Mouse (Mus musculus) liver, embryonic 11.5 days (tissue): ENCODE data around the gene Morc4. TPM values are rescaled to one million over a fixed set of nuclear protein-coding genes. Genes with fewer than 3 reads are reported as not detected.
A peak's percentile ranks its signal among the peaks of the same experiment; 100 is the strongest.

Source experiments
- ATAC-seq: fragments of 200-750 bp; cut with Nextera tagmentation; replicated peaks from 2 replicates; pipeline ENCODE4 v1.8.0; 2017; ENCODE audit warnings: moderate number of reproducible peaks, mild to moderate bottlenecking, moderate TSS enrichment, moderate library complexity; ENCODE audit not compliant: low FRiP score
- DNase-seq: peaks from one replicate; pipeline ENCODE4 v3.0.0-alpha.2; 2017; ENCODE audit warnings: low spot score
- H3K27ac ChIP-seq: fragments of 300-500 bp; sonication (generic); 2 replicates; pipeline ENCODE4 v1.5.1; 2014; ENCODE audit warnings: mild to moderate bottlenecking, low read depth, low read length, control low read depth
- H3K27me3 ChIP-seq: fragments of 300-500 bp; sonication (generic); replicated peaks from 2 replicates; pipeline ENCODE4 v1.6.1; 2014; ENCODE audit warnings: low read length, mixed read lengths; ENCODE audit not compliant: control insufficient read depth, insufficient read depth
- H3K36me3 ChIP-seq: fragments of 300-500 bp; sonication (generic); 2 replicates; pipeline ENCODE4 v1.6.1; 2014; ENCODE audit warnings: mild to moderate bottlenecking, low read length, moderate library complexity, mixed read lengths; ENCODE audit not compliant: control insufficient read depth, insufficient read depth
- H3K4me1 ChIP-seq: fragments of 300-500 bp; sonication (generic); replicated peaks from 2 replicates; pipeline ENCODE4 v1.6.1; 2014; ENCODE audit warnings: low read length, mixed read lengths; ENCODE audit not compliant: control insufficient read depth, insufficient read depth
- H3K4me2 ChIP-seq: fragments of 300-500 bp; sonication (generic); 2 replicates; pipeline ENCODE4 v1.6.1; 2014; ENCODE audit warnings: mild to moderate bottlenecking, control low read depth, moderate library complexity
- H3K4me3 ChIP-seq: fragments of 300-500 bp; sonication (generic); 2 replicates; pipeline ENCODE4 v1.5.1; 2014; ENCODE audit warnings: low read depth, low read length, control low read depth
- H3K9ac ChIP-seq: fragments of 300-500 bp; sonication (generic); 2 replicates; pipeline ENCODE4 v1.6.1; 2014; ENCODE audit warnings: low read depth, low read length, control low read depth
- H3K9me3 ChIP-seq: fragments of 300-500 bp; sonication (generic); 2 replicates; pipeline ENCODE4 v1.6.1; 2016; ENCODE audit warnings: low read length, inconsistent platforms, mixed read lengths; ENCODE audit not compliant: control insufficient read depth
- WGBS: fragments of 180-500 bp; shearing (Covaris S2); extraction: QIAGEN DNeasy Blood & Tissue Kit; methylation state at CpG from one replicate; pipeline ENCODE4 v1.1.7; 2014; 5-methylcytosine and 5-hydroxymethylcytosine counted together
- polyA plus RNA-seq: library from polyadenylated mRNA; unstranded; fragments of >200 nt; fragmentation: Nextera tagmentation; extraction: Ambion mirVana; gene quantifications from 2 replicates; pipeline ENCODE4 v1.2.1, GENCODE M21; 2014

Morc4 gene
- polyA plus RNA-seq, 1 experiment from 2014 or later: 17.9 TPM

GRCm38 (mm10) chrX:139799953-139800352, 71.5 kb downstream of the Morc4 start:
- no peaks in the 10 kb centered on the region for H3K36me3 ChIP-seq
- no peaks in the 10 kb centered on the region for H3K9me3 ChIP-seq
- ATAC-seq (no peak), DNase-seq (no peak)
- WGBS: 80% methylated on average over 3 of the region's 3 CpGs
- H3K4me2 ChIP-seq: no peak overlapping the region
- no peak overlapping the region for H3K4me3 ChIP-seq
- H3K9ac ChIP-seq: no peak overlapping the region
- no peak overlapping the region for H3K27ac ChIP-seq
- H3K4me1 ChIP-seq: no peaks in the 10 kb centered on the region
- no peaks in the 10 kb centered on the region; the same call in 1 of the 2 replicates for H3K27me3 ChIP-seq

- no peak for ATAC-seq
- Histone ChIP-seq H3K4me3 (no peak overlapping the region), H3K9me3 (no peaks in the 10 kb centered on the region), H3K4me1 (no peaks in the 10 kb centered on the region), H3K27ac (no peak overlapping the region), H3K27me3 (no peaks in the 10 kb centered on the region; the same call in 1 of the 2 replicates), H3K4me2 (no peak overlapping the region), H3K9ac (no peak overlapping the region), H3K36me3 (no peaks in the 10 kb centered on the region)
- WGBS: 80% methylated on average over 9 of the region's 9 CpGs
- no peak for DNase-seq
These were observed 73.6 kb downstream of the Morc4 start for GRCm38 (mm10) chrX:139797875-139798274.

- no peak overlapping the region for H3K4me3 ChIP-seq
- H3K4me1 ChIP-seq: no peaks in the 10 kb centered on the region
- DNase-seq (no peak), ATAC-seq (no peak)
- H3K9me3 ChIP-seq: no peaks in the 10 kb centered on the region
- no peak overlapping the region for H3K4me2 ChIP-seq
- peaks cover 3% of the 10 kb centered on the region; the same call in 1 of the 2 replicates for H3K27me3 ChIP-seq
- WGBS: 74% methylated on average over 6 of the region's 6 CpGs
- no peaks in the 10 kb centered on the region for H3K36me3 ChIP-seq
- no peak overlapping the region for H3K27ac ChIP-seq
- H3K9ac ChIP-seq: no peak overlapping the region
These were observed 75.4 kb downstream of the Morc4 start for GRCm38 (mm10) chrX:139796037-139796436.

GRCm38 (mm10) chrX:139794072-139794845, 77.2 kb downstream of the Morc4 start:
- no peak overlapping the region for H3K27ac ChIP-seq

GRCm38 (mm10) chrX:139785764-139786163, 85.7 kb downstream of the Morc4 start:
- DNase-seq: no peak
- ATAC-seq: no peak

More at GRCm38 (mm10) chrX:139794072-139794845, 77.2 kb downstream of the Morc4 start:
- Histone ChIP-seq H3K36me3 (no peaks in the 10 kb centered on the region), H3K4me2 (no peak overlapping the region), H3K4me1 (no peaks in the 10 kb centered on the region), H3K4me3 (no peak overlapping the region), H3K27me3 (peaks cover 3% of the 10 kb centered on the region; the same call in 1 of the 2 replicates), H3K9me3 (no peaks in the 10 kb centered on the region), H3K9ac (no peak overlapping the region)
- no peak for DNase-seq
- 72% methylated on average over 7 of the region's 7 CpGs for WGBS
- no peak for ATAC-seq

GRCm38 (mm10) chrX:139783045-139783422, 88.4 kb downstream of the Morc4 start:
- 0 out of 2 replicates have a peak, but pooled peaks cover 2% of the 10 kb centered on the region for H3K27me3 ChIP-seq
- no peaks in the 10 kb centered on the region; the same call in 1 of the 2 replicates for H3K4me1 ChIP-seq
- no peak overlapping the region for H3K4me2 ChIP-seq
- H3K9ac ChIP-seq: no peak overlapping the region
- H3K27ac ChIP-seq: no peak overlapping the region
- no peak for ATAC-seq
- WGBS: 74% methylated on average over 3 of the region's 3 CpGs
- no peaks in the 10 kb centered on the region for H3K36me3 ChIP-seq
- DNase-seq: no peak
- no peaks in the 10 kb centered on the region for H3K9me3 ChIP-seq
- H3K4me3 ChIP-seq: no peak overlapping the region

More at GRCm38 (mm10) chrX:139785764-139786163, 85.7 kb downstream of the Morc4 start:
- no peak overlapping the region for H3K4me2 ChIP-seq
- 38% methylated on average over 1 of the region's 1 CpGs for WGBS
- no peaks in the 10 kb centered on the region for H3K9me3 ChIP-seq
- H3K4me3 ChIP-seq: no peak overlapping the region
- no peaks in the 10 kb centered on the region; the same call in 1 of the 2 replicates for H3K4me1 ChIP-seq
- H3K27me3 ChIP-seq: peaks cover under 1% of the 10 kb centered on the region; the same call in 1 of the 2 replicates
- H3K9ac ChIP-seq: no peak overlapping the region
- no peaks in the 10 kb centered on the region for H3K36me3 ChIP-seq
- H3K27ac ChIP-seq: no peak overlapping the region

GRCm38 (mm10) chrX:139782278-139783044, 89.0 kb downstream of the Morc4 start, which contains the start of gene Ripply1:
Ripply1 (minus strand) TSS chrX:139782353.
- Histone ChIP-seq H3K36me3 (no peaks in the 10 kb centered on the region), H3K9ac (no peak within 1 kb of the TSS), H3K4me3 (no peak within 1 kb of the TSS), H3K9me3 (no peaks in the 10 kb centered on the region), H3K27me3 (0 out of 2 replicates have a peak, but pooled peaks cover 2% of the 10 kb centered on the region), H3K27ac (peak within 1 kb of the TSS; percentile 43; the same call in 1 of the 2 replicates), H3K4me1 (no peaks in the 10 kb centered on the region; the same call in 1 of the 2 replicates), H3K4me2 (no peak within 1 kb of the TSS)
- ATAC-seq (no peak), DNase-seq (no peak)
- 62% methylated on average over 6 of the region's 6 CpGs for WGBS

- no peak overlapping the region for H3K4me2 ChIP-seq
- WGBS: 72% methylated on average over 4 of the region's 4 CpGs
- H3K36me3 ChIP-seq: no peaks in the 10 kb centered on the region
- no peak overlapping the region for H3K9ac ChIP-seq
- no peaks in the 10 kb centered on the region for H3K9me3 ChIP-seq
- H3K27me3 ChIP-seq: 0 out of 2 replicates have a peak, but pooled peaks cover 2% of the 10 kb centered on the region
- H3K4me1 ChIP-seq: no peaks in the 10 kb centered on the region; the same call in 1 of the 2 replicates
- no peak overlapping the region for H3K4me3 ChIP-seq
- no peak; the same call in 1 of the 2 replicates for ATAC-seq
- no peak for DNase-seq
- no peak overlapping the region for H3K27ac ChIP-seq
These were observed 89.9 kb downstream of the Morc4 start for GRCm38 (mm10) chrX:139781563-139781962.
